Mouse (Mus musculus) kidney, embryonic 16.5 days (tissue): ENCODE results near the gene Megf11. TPM values are rescaled to one million over a fixed set of nuclear protein-coding genes. Genes with fewer than 3 reads are reported as not detected.
A peak's percentile ranks its signal among the peaks of the same experiment; 100 is the strongest.

Source experiments
- ATAC-seq: fragments of 200-750 bp; cut with Nextera tagmentation; 2 replicates; pipeline ENCODE4 v1.8.0; 2017; ENCODE audit warnings: moderate TSS enrichment; ENCODE audit not compliant: low FRiP score, low TSS enrichment
- H3K27ac ChIP-seq: fragments of 300-500 bp; sonication (generic); 2 replicates; pipeline ENCODE4 v1.5.1; 2014; ENCODE audit warnings: low read length
- H3K27me3 ChIP-seq: fragments of 300-500 bp; sonication (generic); 2 replicates; pipeline ENCODE4 v1.6.1; 2014; ENCODE audit warnings: low read length, control low read depth, mixed read lengths; ENCODE audit not compliant: insufficient read depth
- H3K36me3 ChIP-seq: fragments of 300-500 bp; sonication (generic); 2 replicates; pipeline ENCODE4 v1.6.1; 2014; ENCODE audit warnings: low read length, control low read depth, mixed read lengths; ENCODE audit not compliant: insufficient read depth
- H3K4me1 ChIP-seq: fragments of 300-500 bp; sonication (generic); 2 replicates; pipeline ENCODE4 v1.6.1; 2014; ENCODE audit warnings: low read length, control low read depth, mixed read lengths; ENCODE audit not compliant: insufficient read depth
- H3K4me2 ChIP-seq: fragments of 300-500 bp; sonication (generic); replicated peaks from 2 replicates; pipeline ENCODE4 v1.6.1; 2014; ENCODE audit warnings: low read depth, low read length
- H3K4me3 ChIP-seq: fragments of 300-500 bp; sonication (generic); 2 replicates; pipeline ENCODE4 v1.5.1; 2014; ENCODE audit warnings: mild to moderate bottlenecking, low read length
- H3K9ac ChIP-seq: fragments of 300-500 bp; sonication (generic); replicated peaks from 2 replicates; pipeline ENCODE4 v1.6.1; 2014; ENCODE audit warnings: low read length
- H3K9me3 ChIP-seq: fragments of 300-500 bp; sonication (generic); 2 replicates; pipeline ENCODE4 v1.6.1; 2016; ENCODE audit warnings: low read length, control low read depth
- WGBS: fragments of 180-500 bp; shearing (Covaris S2); extraction: QIAGEN DNeasy Blood & Tissue Kit; methylation state at CpG from one replicate; pipeline ENCODE4 v1.1.7; 2014; 5-methylcytosine and 5-hydroxymethylcytosine counted together
- polyA plus RNA-seq: library from polyadenylated mRNA; unstranded; fragments of >200 nt; fragmentation: Nextera tagmentation; extraction: Ambion mirVana; gene quantifications from 2 replicates; pipeline ENCODE4 v1.2.1, GENCODE M21; 2015

Megf11 gene
- polyA plus RNA-seq, 1 experiment from 2014 or later = 4.7 TPM

DNA sequence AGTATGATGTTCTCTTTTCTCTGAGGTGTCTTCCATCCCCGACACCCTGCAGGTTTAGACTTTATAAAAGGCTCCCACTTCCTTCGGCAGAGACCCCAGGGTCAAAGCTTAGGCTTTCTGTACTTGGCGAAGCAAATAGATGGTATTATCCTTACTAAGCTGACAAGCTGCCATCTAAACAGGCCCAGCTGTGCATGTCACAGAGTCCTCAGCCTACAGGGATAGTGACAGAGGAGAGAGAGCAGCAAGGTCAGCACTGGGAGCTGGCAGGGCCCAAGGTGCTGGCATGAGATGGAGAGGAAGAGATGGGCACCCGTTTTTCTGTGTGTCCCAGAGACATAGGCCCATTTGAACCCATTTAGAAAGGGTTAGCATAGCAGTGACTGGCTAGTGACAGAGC is 156.8 kb downstream of the Megf11 start:
- ATAC-seq = no peak
- Histone ChIP-seq H3K9ac (no peak overlapping the region), H3K4me2 (no peak overlapping the region), H3K27ac (no peak overlapping the region), H3K27me3 (no peaks in the 10 kb centered on the region), H3K4me1 (0 out of 2 replicates have a peak, but pooled peaks cover 2% of the 10 kb centered on the region), H3K9me3 (no peaks in the 10 kb centered on the region), H3K36me3 (no peaks in the 10 kb centered on the region), H3K4me3 (no peak overlapping the region)
- WGBS = 84% methylated on average over 4 of the region's 4 CpGs

GRCm38 (mm10) chr9:64543125-64543524 is 157.7 kb downstream of the Megf11 start:
- H3K27me3 ChIP-seq = no peaks in the 10 kb centered on the region
- WGBS = 49% methylated on average over 7 of the region's 7 CpGs

DNA sequence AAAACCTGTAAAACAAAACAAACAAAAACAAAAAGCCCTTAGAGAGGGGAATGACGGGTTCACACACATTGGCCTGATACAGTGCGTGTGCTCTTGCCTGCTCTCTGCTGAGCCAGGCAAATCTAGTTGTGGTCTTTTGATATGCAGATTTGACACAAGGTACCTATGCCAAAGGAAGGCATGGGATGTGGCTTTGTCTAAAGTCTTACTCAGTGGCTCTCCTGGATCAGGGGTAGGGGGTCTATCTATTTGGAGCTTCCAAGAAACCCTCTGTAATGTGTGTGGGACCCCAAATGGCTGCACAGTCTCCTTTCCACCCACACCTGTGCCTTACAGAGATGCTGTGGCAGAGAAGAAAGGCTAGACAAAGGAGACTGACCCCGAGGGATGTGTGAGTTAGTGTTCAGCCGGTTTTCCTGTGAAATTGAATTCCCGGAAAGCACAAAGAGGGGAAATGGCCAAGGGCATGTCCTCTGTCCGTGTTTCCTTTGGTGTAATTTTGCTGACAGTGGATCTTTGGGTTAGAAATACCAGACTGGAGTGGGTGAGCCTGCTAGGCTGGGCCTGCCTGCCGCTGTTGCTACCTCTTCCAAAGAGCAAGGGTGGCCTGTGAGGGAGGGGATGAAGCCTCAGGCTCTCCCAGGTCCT is 161.0 kb downstream of the Megf11 start:
- WGBS = 45% methylated on average over 7 of the region's 7 CpGs
- ATAC-seq = no peak

More at GRCm38 (mm10) chr9:64543125-64543524, 157.7 kb downstream of the Megf11 start:
- Histone ChIP-seq H3K9me3 (no peaks in the 10 kb centered on the region), H3K9ac (no peak overlapping the region), H3K4me3 (no peak overlapping the region), H3K4me2 (no peak overlapping the region), H3K4me1 (0 out of 2 replicates have a peak, but pooled peaks cover 2% of the 10 kb centered on the region), H3K27ac (no peak overlapping the region), H3K36me3 (no peaks in the 10 kb centered on the region)
- no peak for ATAC-seq

DNA sequence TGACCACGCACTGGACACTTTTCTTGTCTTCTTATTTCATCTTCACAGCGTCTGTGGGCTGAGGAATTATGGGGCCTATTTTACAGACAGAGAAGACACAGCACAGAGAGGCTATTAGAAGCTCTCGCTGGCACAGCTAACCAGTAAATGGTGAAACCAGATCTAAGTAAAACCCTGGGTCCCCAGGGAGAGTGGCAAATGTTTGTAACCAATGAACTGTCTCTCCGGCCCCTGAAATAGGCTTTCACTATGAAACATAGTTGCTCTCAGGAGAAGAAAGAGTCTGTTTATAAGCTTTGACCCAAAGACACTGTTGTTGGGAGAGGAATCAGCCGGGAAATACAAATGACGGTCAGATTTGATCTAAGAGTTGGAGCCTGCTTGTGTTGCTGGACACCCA is 162.9 kb downstream of the Megf11 start:
- Histone ChIP-seq H3K4me2 (no peak overlapping the region), H3K4me1 (peaks cover 2% of the 10 kb centered on the region; the same call in 1 of the 2 replicates), H3K27me3 (no peaks in the 10 kb centered on the region), H3K36me3 (no peaks in the 10 kb centered on the region), H3K27ac (no peak overlapping the region), H3K9me3 (no peaks in the 10 kb centered on the region), H3K4me3 (no peak overlapping the region), H3K9ac (no peak overlapping the region)
- WGBS = 65% methylated on average over 6 of the region's 6 CpGs
- ATAC-seq = no peak

More for the DNA sequence above, 161.0 kb downstream of the Megf11 start:
- Histone ChIP-seq H3K9ac (no peak overlapping the region), H3K4me1 (0 out of 2 replicates have a peak, but pooled peaks cover 2% of the 10 kb centered on the region), H3K27ac (peak overlapping the region; percentile 64), H3K36me3 (no peaks in the 10 kb centered on the region), H3K9me3 (no peaks in the 10 kb centered on the region), H3K27me3 (no peaks in the 10 kb centered on the region), H3K4me3 (no peak overlapping the region), H3K4me2 (no peak overlapping the region)

DNA sequence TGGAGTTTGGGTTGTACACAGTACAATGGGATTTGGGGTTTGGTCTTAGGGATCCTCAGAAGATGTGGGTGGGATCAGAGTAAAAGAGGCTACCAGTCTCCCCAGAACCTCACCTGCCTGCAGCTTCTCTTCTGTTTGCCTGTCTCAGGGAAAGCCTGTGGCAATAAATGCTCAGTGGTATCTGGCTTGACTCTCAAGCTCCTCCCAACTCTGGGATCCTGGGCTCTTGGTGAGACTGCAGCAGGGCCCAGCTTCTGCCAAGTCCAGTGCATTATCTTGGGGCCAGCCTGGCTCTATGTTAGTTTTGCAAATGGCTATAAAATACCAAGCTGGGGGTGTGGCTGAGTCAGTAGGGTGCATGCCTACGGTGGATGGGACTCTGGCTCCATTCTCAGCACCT is 165.9 kb downstream of the Megf11 start:
- no peak for ATAC-seq
- Histone ChIP-seq H3K36me3 (no peaks in the 10 kb centered on the region), H3K27ac (no peak overlapping the region), H3K4me2 (no peak overlapping the region), H3K4me1 (no peaks in the 10 kb centered on the region; the same call in 1 of the 2 replicates), H3K9me3 (no peaks in the 10 kb centered on the region), H3K4me3 (no peak overlapping the region), H3K27me3 (no peaks in the 10 kb centered on the region), H3K9ac (no peak overlapping the region)
- 76% methylated on average over 1 of the region's 1 CpGs for WGBS

DNA sequence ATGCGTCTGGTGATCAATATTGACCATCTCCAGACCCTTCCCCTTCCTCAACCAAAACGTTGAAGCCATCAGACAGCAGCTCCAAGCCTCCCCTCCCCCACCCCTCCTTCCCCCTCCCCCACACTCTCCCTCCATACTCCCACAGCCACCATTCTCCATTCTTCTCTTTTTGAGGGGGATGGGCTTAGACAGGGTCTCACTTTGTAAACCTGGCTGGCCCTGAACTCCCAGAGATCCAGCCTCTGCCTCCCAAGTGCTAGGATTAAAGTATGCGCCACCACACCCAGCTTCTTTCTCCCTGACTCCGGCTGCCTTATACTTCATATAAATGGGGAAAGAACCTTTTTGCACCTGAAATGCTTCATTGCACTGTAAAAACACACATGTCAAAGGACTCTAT is 166.6 kb downstream of the Megf11 start:
- WGBS = 41% methylated on average over 4 of the region's 4 CpGs
- no peak overlapping the region for H3K27ac ChIP-seq

GRCm38 (mm10) chr9:64553441-64553840 is 168.0 kb downstream of the Megf11 start:
- H3K9me3 ChIP-seq = no peaks in the 10 kb centered on the region
- H3K27me3 ChIP-seq = no peaks in the 10 kb centered on the region
- H3K4me2 ChIP-seq = no peak overlapping the region
- H3K4me3 ChIP-seq = no peak overlapping the region
- H3K36me3 ChIP-seq = no peaks in the 10 kb centered on the region
- no peak overlapping the region for H3K9ac ChIP-seq
- 74% methylated on average over 4 of the region's 4 CpGs for WGBS
- ATAC-seq = no peak
- no peak overlapping the region for H3K27ac ChIP-seq
- H3K4me1 ChIP-seq = no peaks in the 10 kb centered on the region; the same call in 1 of the 2 replicates

More for the DNA sequence above, 166.6 kb downstream of the Megf11 start:
- Histone ChIP-seq H3K4me3 (no peak overlapping the region), H3K36me3 (no peaks in the 10 kb centered on the region), H3K4me1 (no peaks in the 10 kb centered on the region; the same call in 1 of the 2 replicates), H3K27me3 (no peaks in the 10 kb centered on the region), H3K9me3 (no peaks in the 10 kb centered on the region), H3K9ac (no peak overlapping the region), H3K4me2 (no peak overlapping the region)
- ATAC-seq = no peak

DNA sequence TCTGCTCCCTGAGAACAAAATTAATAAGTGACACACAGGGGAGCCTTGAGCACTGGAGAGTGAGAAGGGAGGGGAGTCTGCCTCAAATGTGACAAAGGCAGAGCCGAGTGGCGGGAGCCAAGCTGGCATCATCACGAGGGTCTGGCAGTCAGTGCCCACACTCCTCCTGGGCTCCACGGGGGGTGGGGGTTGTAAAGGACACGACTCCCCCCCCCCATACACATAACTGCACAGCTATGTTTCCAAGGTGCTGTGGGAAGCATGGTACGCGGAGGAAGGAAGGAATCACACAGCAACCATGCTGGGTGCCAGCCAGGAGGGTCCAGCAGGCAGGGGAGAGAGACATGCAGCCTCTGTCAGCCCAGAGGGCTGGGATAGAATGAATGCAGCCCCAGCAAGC is 170.2 kb downstream of the Megf11 start:
- ATAC-seq = no peak
- 66% methylated on average over 7 of the region's 7 CpGs for WGBS
- no peak overlapping the region for H3K9ac ChIP-seq

GRCm38 (mm10) chr9:64557110-64557745 is 171.8 kb downstream of the Megf11 start:
- no peak overlapping the region for H3K9ac ChIP-seq
- ATAC-seq = no peak
- no peak overlapping the region for H3K4me3 ChIP-seq
- no peaks in the 10 kb centered on the region for H3K27me3 ChIP-seq
- peaks cover 4% of the 10 kb centered on the region; the same call in 1 of the 2 replicates for H3K4me1 ChIP-seq
- H3K36me3 ChIP-seq = no peaks in the 10 kb centered on the region
- H3K4me2 ChIP-seq = no peak overlapping the region
- H3K9me3 ChIP-seq = no peaks in the 10 kb centered on the region
- no peak overlapping the region for H3K27ac ChIP-seq
- WGBS = 78% methylated on average over 11 of the region's 11 CpGs

More for the DNA sequence above, 170.2 kb downstream of the Megf11 start:
- H3K27ac ChIP-seq = no peak overlapping the region
- H3K36me3 ChIP-seq = no peaks in the 10 kb centered on the region
- H3K27me3 ChIP-seq = no peaks in the 10 kb centered on the region
- H3K4me1 ChIP-seq = no peaks in the 10 kb centered on the region; the same call in 1 of the 2 replicates
- no peak overlapping the region for H3K4me2 ChIP-seq
- no peak overlapping the region for H3K4me3 ChIP-seq
- H3K9me3 ChIP-seq = no peaks in the 10 kb centered on the region
